Mouse (Mus musculus): ENCODE measurements at regions not wholly inside any gene's neighbourhood (a gene's known extent, or its start where the extent isn't known, plus 50 kb on each side); places are given as distances from the start of the nearest gene placed in this dataset.

- H3K9ac ChIP-seq (ENCODE audit: insufficient read depth, low read depth), result no peak overlapping the region
- H3K79me2 ChIP-seq (replicated peaks; ENCODE audit: control insufficient read depth, extremely low read depth, insufficient read depth, poor library complexity, severe bottlenecking), result no peaks in the 10 kb centered on the region
- no peak overlapping the region for H3K4me2 ChIP-seq (ENCODE audit: insufficient read depth, low read depth, poor library complexity, severe bottlenecking)
- peaks cover 38 to 67% of the 10 kb centered on the region in 2 experiments for H3K4me1 ChIP-seq (ENCODE audit: control insufficient read depth in 1 of 2, insufficient read depth in 2 of 2)
- TF ChIP-seq CHD1 (IDR thresholded peaks at IDR 0.05; ENCODE audit: low read depth, low read length) (no peak), IRF4 (IDR thresholded peaks at IDR 0.05; ENCODE audit: low read depth, low read length) (no peak), JUN (IDR thresholded peaks at IDR 0.05; ENCODE audit: insufficient read depth, low read depth, low read length) (no peak), MXI1 (IDR thresholded peaks at IDR 0.05; ENCODE audit: low read depth, low read length) (no peak), ZC3H11A (IDR thresholded peaks at IDR 0.05; ENCODE audit: low read depth, low read length) (no peak), MEF2A (IDR thresholded peaks at IDR 0.05; ENCODE audit: borderline replicate concordance, low read depth, low read length) (no peak), E2F4 (IDR thresholded peaks at IDR 0.05; ENCODE audit: insufficient replicate concordance, low read depth, low read length) (no peak), EP300 (IDR thresholded peaks at IDR 0.05; ENCODE audit: low read length) (no peak), USF2 (conservative IDR thresholded peaks at IDR 0.05; ENCODE audit: low read depth, low read length) (no peak), KAT2A (IDR thresholded peaks at IDR 0.05; ENCODE audit: insufficient replicate concordance, low read length) (no peak)
- dilution Hi-C loops (cut with MboI; ENCODE audit: extremely low pct_ligation_motif_present, extremely low pct_unique_long_range_greater_than_20kb, low sequenced_read_pairs), result no loop called here
- H3K9me3 ChIP-seq (replicated peaks; ENCODE audit: low read length), result no peaks in the 10 kb centered on the region
- H3K36me3 ChIP-seq (replicated peaks in 1 of 2; ENCODE audit: control insufficient read depth in 1 of 2, insufficient read depth in 1 of 2, low read length in 1 of 2), result no peaks in the 10 kb centered on the region
- no peak overlapping the region for H3K4me3 ChIP-seq (replicated peaks in 1 of 3; ENCODE audit: low read depth in 2 of 3, low read length in 2 of 3, poor library complexity in 1 of 3)
- in situ Hi-C loops (cut with MboI; ENCODE audit: low pct_ligation_motif_present, low pct_unique_long_range_greater_than_20kb, low sequenced_read_pairs), result no loop called here
- no peak overlapping the region for H3K27ac ChIP-seq (ENCODE audit: insufficient read depth, low read depth)
- DNase-seq (ENCODE audit: extremely low read depth), result no peak
- H3K27me3 ChIP-seq (replicated peaks), result no peaks in the 10 kb centered on the region
Observed at GRCm38 (mm10) chr15:62397009-62397408, 1448.0 kb downstream of the Gsdmc2 start.

GRCm38 (mm10) chr15:62395377-62395776, 1449.6 kb downstream of the Gsdmc2 start:
- no peak overlapping the region for H3K4me2 ChIP-seq (ENCODE audit: insufficient read depth, low read depth, poor library complexity, severe bottlenecking)
- peak; percentile 33; the same call in 1 of the 2 replicates for TF ChIP-seq EP300 (IDR thresholded peaks at IDR 0.05; ENCODE audit: low read length)
- no peak for TF ChIP-seq MXI1 (IDR thresholded peaks at IDR 0.05; ENCODE audit: low read depth, low read length)
- TF ChIP-seq ETS1 (conservative IDR thresholded peaks at IDR 0.05; ENCODE audit: low read depth, low read length), result 0 out of 2 replicates have a peak, but pooled peaks have one; percentile 20
- H3K79me2 ChIP-seq (replicated peaks; ENCODE audit: control insufficient read depth, extremely low read depth, insufficient read depth, poor library complexity, severe bottlenecking), result no peaks in the 10 kb centered on the region
- no peaks in the 10 kb centered on the region for H3K36me3 ChIP-seq (replicated peaks in 1 of 2; ENCODE audit: control insufficient read depth in 1 of 2, insufficient read depth in 1 of 2, low read length in 1 of 2)
- H3K27me3 ChIP-seq (replicated peaks), result no peaks in the 10 kb centered on the region
- H3K9me3 ChIP-seq (replicated peaks; ENCODE audit: low read length), result no peaks in the 10 kb centered on the region
- no peak overlapping the region for H3K27ac ChIP-seq (ENCODE audit: insufficient read depth, low read depth)
- in situ Hi-C loops (cut with MboI; ENCODE audit: low pct_ligation_motif_present, low pct_unique_long_range_greater_than_20kb, low sequenced_read_pairs) (no loop called here), dilution Hi-C loops (cut with MboI; ENCODE audit: extremely low pct_ligation_motif_present, extremely low pct_unique_long_range_greater_than_20kb, low sequenced_read_pairs) (no loop called here)
- H3K4me3 ChIP-seq (replicated peaks in 1 of 3; ENCODE audit: low read depth in 2 of 3, low read length in 2 of 3, poor library complexity in 1 of 3), result no peak overlapping the region
- H3K4me1 ChIP-seq (ENCODE audit: control insufficient read depth in 1 of 2, insufficient read depth in 2 of 2), result peaks cover 28 to 56% of the 10 kb centered on the region in 2 experiments
- DNase-seq (ENCODE audit: extremely low read depth), result peak; percentile 58
- H3K9ac ChIP-seq (ENCODE audit: insufficient read depth, low read depth), result 0 out of 2 replicates have a peak overlapping the region, but pooled peaks have one; percentile 2

- TF ChIP-seq JUN (IDR thresholded peaks at IDR 0.05; ENCODE audit: insufficient read depth, low read depth, low read length) (no peak), JUND (conservative IDR thresholded peaks at IDR 0.05; ENCODE audit: low read depth, low read length) (no peak; the same call in 1 of the 2 replicates), IRF4 (IDR thresholded peaks at IDR 0.05; ENCODE audit: low read depth, low read length) (peak; percentile 68; the same call in 1 of the 2 replicates)
- Histone ChIP-seq H3K9ac (ENCODE audit: insufficient read depth, low read depth) (peak overlapping the region; percentile 30; the same call in 1 of the 2 replicates), H3K27ac (ENCODE audit: insufficient read depth, low read depth) (no peak overlapping the region), H3K4me2 (ENCODE audit: insufficient read depth, low read depth, poor library complexity, severe bottlenecking) (no peak overlapping the region), H3K79me2 (replicated peaks; ENCODE audit: control insufficient read depth, extremely low read depth, insufficient read depth, poor library complexity, severe bottlenecking) (no peaks in the 10 kb centered on the region), H3K9me3 (replicated peaks; ENCODE audit: low read length) (no peaks in the 10 kb centered on the region), H3K27me3 (replicated peaks) (no peaks in the 10 kb centered on the region), H3K36me3 (replicated peaks in 1 of 2; ENCODE audit: control insufficient read depth in 1 of 2, insufficient read depth in 1 of 2, low read length in 1 of 2) (no peaks in the 10 kb centered on the region), H3K4me3 (replicated peaks in 1 of 3; ENCODE audit: low read depth in 2 of 3, low read length in 2 of 3, poor library complexity in 1 of 3) (no peak overlapping the region), H3K4me1 (ENCODE audit: control insufficient read depth in 1 of 2, insufficient read depth in 2 of 2) (peaks cover 19 to 54% of the 10 kb centered on the region in 2 experiments)
- in situ Hi-C loops (cut with MboI; ENCODE audit: low pct_ligation_motif_present, low pct_unique_long_range_greater_than_20kb, low sequenced_read_pairs), result no loop called here
- DNase-seq (ENCODE audit: extremely low read depth), result peak; percentile 50
- dilution Hi-C loops (cut with MboI; ENCODE audit: extremely low pct_ligation_motif_present, extremely low pct_unique_long_range_greater_than_20kb, low sequenced_read_pairs), result no loop called here
Observed at GRCm38 (mm10) chr15:62393416-62393815, 1451.6 kb downstream of the Gsdmc2 start.
